Mouse (Mus musculus) heart, adult 2 months (tissue): Measurements from ENCODE around the gene Tap1. TPM values are rescaled to one million over a fixed set of nuclear protein-coding genes. Genes with fewer than 3 reads are reported as not detected.
A peak's percentile ranks its signal among the peaks of the same experiment; 100 is the strongest.

Experiments
- DNase-seq, 2 experiments: peaks; one replicate each; pipeline ENCODE4 v3.0.0; 2021
- H3K27ac ChIP-seq: fragments of 200-600 bp; 2 replicates; pipeline ENCODE4 v1.8.1; 2022
- H3K27me3 ChIP-seq: fragments of 200-500 bp; 2 replicates; pipeline ENCODE4 v1.6.1; 2012; ENCODE audit warnings: mild to moderate bottlenecking, low read length, inconsistent platforms, mixed read lengths; ENCODE audit not compliant: control insufficient read depth, insufficient read depth
- H3K36me3 ChIP-seq: fragments of 200-500 bp; 2 replicates; pipeline ENCODE4 v1.6.1; 2012; ENCODE audit warnings: low read length, inconsistent platforms; ENCODE audit not compliant: control insufficient read depth, insufficient read depth
- H3K4me1 ChIP-seq: fragments of 200-500 bp; 2 replicates; pipeline ENCODE4 v1.6.1; 2011; ENCODE audit warnings: low read length; ENCODE audit not compliant: control insufficient read depth, insufficient read depth
- H3K4me3 ChIP-seq: fragments of 200-600 bp; 2 replicates; pipeline ENCODE4 v1.8.1; 2022
- H3K79me2 ChIP-seq: fragments of 200-500 bp; replicated peaks from 2 replicates; pipeline ENCODE4 v1.6.1; 2012; ENCODE audit warnings: mild to moderate bottlenecking, inconsistent platforms, low read length, moderate library complexity, mixed read lengths; ENCODE audit not compliant: control insufficient read depth, insufficient read depth
- H3K9ac ChIP-seq: fragments of 200-500 bp; 2 replicates; pipeline ENCODE4 v1.6.1; 2012; ENCODE audit warnings: low read depth, mild to moderate bottlenecking, control low read depth, inconsistent platforms, low read length, mixed read lengths
- CTCF ChIP-seq: fragments of 200-600 bp; IDR thresholded peaks from 2 replicates; pipeline ENCODE4 v1.8.1; 2022; ENCODE audit warnings: antibody characterized with exemption, mild to moderate bottlenecking, moderate library complexity
- EP300 ChIP-seq: fragments of 200-500 bp; IDR thresholded peaks from 2 replicates; pipeline ENCODE4 v1.6.1; 2011; ENCODE audit warnings: low read depth, low read length, control low read depth; ENCODE audit not compliant: insufficient read depth
- POLR2A ChIP-seq: fragments of 200-500 bp; IDR thresholded peaks from 2 replicates; pipeline ENCODE4 v1.6.1; 2011; ENCODE audit warnings: mild to moderate bottlenecking, low read depth, low read length, control low read depth; ENCODE audit not compliant: insufficient read depth
- WGBS: fragments of 180-500 bp; shearing (Covaris S2); methylation state at CpG from one replicate; pipeline ENCODE4 v1.1.7; 2018; 5-methylcytosine and 5-hydroxymethylcytosine counted together
- intact Hi-C: fragments of 180-260 bp; cut with DNase I; formaldehyde crosslinking; loops from one replicate; pipeline ENCODE4 v1.15.1; 2025
- polyA plus RNA-seq: library from polyadenylated mRNA; depleted of rRNA; stranded (reverse); fragments of >200 nt; gene quantifications from 2 replicates; pipeline ENCODE4 v1.2.3, GENCODE M21; 2012
- total RNA-seq, 2 experiments: library from RNA; stranded (reverse); gene quantifications; 2 replicates each; pipeline ENCODE4 v1.2.3; 2021

Gene Tap1
- total and polyA plus RNA-seq, 3 experiments = 3.4 to 11.7 (median 7.2) TPM

- Histone ChIP-seq H3K4me3 (no peak overlapping the region), H3K9ac (no peak overlapping the region), H3K79me2 (no peaks in the 10 kb centered on the region), H3K27me3 (no peaks in the 10 kb centered on the region; the same call in 1 of the 2 replicates), H3K27ac (no peak overlapping the region), H3K36me3 (no peaks in the 10 kb centered on the region), H3K4me1 (no peaks in the 10 kb centered on the region)
- intact Hi-C loops = no loop called here
- TF ChIP-seq CTCF (no peak), POLR2A (no peak), EP300 (no peak)
- 40% methylated on average over 5 of the region's 5 CpGs for WGBS
- no peak for DNase-seq
Measured at GRCm38 (mm10) chr17:34155534-34155933, 31.8 kb upstream of the Tap1 start.

GRCm38 (mm10) chr17:34164202-34164895 lies 23.0 kb upstream of the Tap1 start:
- no peaks in the 10 kb centered on the region for H3K36me3 ChIP-seq
- H3K9ac ChIP-seq = no peak overlapping the region
- TF ChIP-seq EP300 = no peak
- TF ChIP-seq CTCF = peak; percentile 41
- no peak for TF ChIP-seq POLR2A
- DNase-seq = no peak
- no peaks in the 10 kb centered on the region for H3K4me1 ChIP-seq
- no peak overlapping the region for H3K27ac ChIP-seq
- intact Hi-C loops = no loop called here
- H3K4me3 ChIP-seq = no peak overlapping the region
- WGBS = 42% methylated on average over 9 of the region's 9 CpGs
- H3K79me2 ChIP-seq = no peaks in the 10 kb centered on the region
- no peaks in the 10 kb centered on the region; the same call in 1 of the 2 replicates for H3K27me3 ChIP-seq

- H3K4me3 ChIP-seq = no peak overlapping the region
- intact Hi-C loops = no loop called here
- no peak for DNase-seq
- no peaks in the 10 kb centered on the region for H3K4me1 ChIP-seq
- 56% methylated on average over 6 of the region's 6 CpGs for WGBS
- no peak overlapping the region for H3K27ac ChIP-seq
- no peaks in the 10 kb centered on the region for H3K36me3 ChIP-seq
- no peak overlapping the region for H3K9ac ChIP-seq
- no peaks in the 10 kb centered on the region; the same call in 1 of the 2 replicates for H3K27me3 ChIP-seq
- H3K79me2 ChIP-seq = no peaks in the 10 kb centered on the region
- TF ChIP-seq EP300 (no peak), POLR2A (no peak), CTCF (peak; percentile 56)
Measured at GRCm38 (mm10) chr17:34165033-34165730, 22.2 kb upstream of the Tap1 start.

GRCm38 (mm10) chr17:34169279-34169678 lies 18.1 kb upstream of the Tap1 start:
- Histone ChIP-seq H3K27me3 (no peaks in the 10 kb centered on the region; the same call in 1 of the 2 replicates), H3K4me1 (no peaks in the 10 kb centered on the region), H3K36me3 (no peaks in the 10 kb centered on the region), H3K79me2 (no peaks in the 10 kb centered on the region), H3K27ac (no peak overlapping the region), H3K9ac (no peak overlapping the region), H3K4me3 (no peak overlapping the region)
- intact Hi-C loops = loop anchor here (1.0 kb wide), 2 partner anchors 34 to 68 kb away; no protein-coding TSS in a partner anchor
- 1% methylated on average over 2 of the region's 2 CpGs for WGBS
- DNase-seq = peak in 1 of 2 experiments; percentile 32
- TF ChIP-seq POLR2A = no peak
- peak; percentile 83 for TF ChIP-seq CTCF
- TF ChIP-seq EP300 = peak; percentile 67; the same call in 1 of the 2 replicates

- Histone ChIP-seq H3K27ac (no peak overlapping the region), H3K9ac (no peak overlapping the region), H3K79me2 (no peaks in the 10 kb centered on the region), H3K27me3 (no peaks in the 10 kb centered on the region; the same call in 1 of the 2 replicates), H3K36me3 (no peaks in the 10 kb centered on the region), H3K4me1 (no peaks in the 10 kb centered on the region), H3K4me3 (no peak overlapping the region)
- intact Hi-C loops = loop anchor here (1.0 to 2.0 kb wide), 4 partner anchors 34 to 178 kb away; no protein-coding TSS in a partner anchor
- TF ChIP-seq EP300 (no peak), CTCF (no peak), POLR2A (no peak)
- 18% methylated on average over 4 of the region's 4 CpGs for WGBS
- DNase-seq = no peak
Measured at GRCm38 (mm10) chr17:34170487-34170876, 16.9 kb upstream of the Tap1 start.
